Mouse (Mus musculus): ENCODE measurements around the gene Prkar1b. TPM values are rescaled to one million over a fixed set of nuclear protein-coding genes. Genes with fewer than 3 reads are reported as not detected.

Prkar1b gene
- total RNA-seq (2021) = 1 to 10 TPM; 3.2 to 4.3 TPM
- long read RNA-seq, experiment 1, partial matches to known transcripts = 0 of 7 reads
- long read RNA-seq, experiment 1, other reads (novel, unspliced or antisense) = 3 of 7 reads
- long read RNA-seq, experiment 2, partial matches to known transcripts = 0 of 1 reads
- long read RNA-seq, experiment 2, other reads (novel, unspliced or antisense) = 0 of 1 reads

DNA sequence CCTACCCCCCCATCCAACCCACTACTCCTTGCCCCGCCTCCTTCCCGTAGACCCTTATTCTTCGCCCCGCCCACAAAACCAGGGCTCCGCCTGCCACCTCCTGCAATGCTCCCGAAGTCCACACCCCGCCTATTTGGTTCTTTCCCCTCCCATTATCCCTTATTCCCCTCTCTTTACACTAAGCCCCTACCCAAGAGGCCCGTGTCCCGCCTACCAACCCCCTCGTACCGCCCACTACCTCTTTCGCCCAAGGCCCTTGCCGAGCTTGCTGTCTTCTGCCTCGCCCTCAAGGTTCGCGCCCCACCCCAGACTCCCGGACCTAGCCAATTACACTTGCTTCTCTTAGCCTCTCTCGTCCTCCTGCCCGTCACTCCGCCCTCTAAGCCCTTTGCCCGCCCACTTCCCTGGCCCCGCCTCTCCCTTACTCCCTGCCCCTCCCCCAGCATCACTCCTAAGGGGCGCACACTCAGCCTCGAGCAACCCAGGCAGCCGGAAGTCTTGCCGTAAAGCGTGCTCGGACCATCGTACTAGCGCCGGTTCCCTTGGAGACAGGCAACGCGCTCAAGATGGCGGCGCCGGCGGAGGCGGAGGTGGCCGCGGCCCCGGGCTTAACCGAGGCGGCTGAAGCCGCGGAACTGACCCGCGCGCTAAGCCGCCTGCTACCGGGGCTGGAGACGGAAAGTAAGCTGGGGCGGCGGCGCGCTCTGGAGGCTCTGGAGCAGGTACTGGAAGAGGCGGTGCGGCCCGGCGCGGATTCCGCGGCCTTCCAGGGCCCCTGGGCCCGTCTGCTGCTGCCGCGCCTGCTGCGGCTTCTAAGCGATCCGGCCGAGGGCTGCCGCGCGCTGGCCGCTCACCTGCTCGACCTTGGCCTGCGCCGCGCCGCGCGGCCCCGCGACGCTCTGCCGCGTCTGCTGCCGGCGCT lies at the start of gene Prkar1b, which contains the start of gene Dnaaf5:
Gene Prkar1b, minus strand, starts transcription at position 321 of the 922 bp plus-strand sequence.
Gene Dnaaf5, plus strand, starts transcription at position 543 of the 922 bp plus-strand sequence.
- peak; percentile 94 for DNase-seq

DNA sequence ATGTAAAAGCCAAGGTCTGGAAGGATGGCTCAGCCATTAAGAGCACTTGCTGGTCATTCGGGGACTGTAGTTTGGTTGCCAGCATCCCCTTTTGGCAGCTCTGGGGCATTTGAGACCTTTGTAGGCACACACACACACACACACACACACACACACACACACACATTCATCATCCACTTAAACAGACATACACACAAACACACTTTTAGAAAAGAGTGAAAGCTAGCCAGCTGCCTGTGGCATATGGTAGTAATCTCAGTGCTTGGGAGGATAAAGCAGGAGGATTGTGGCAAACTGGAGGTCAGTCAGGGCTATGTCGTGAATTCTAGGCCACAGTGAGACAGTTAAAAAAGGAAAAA lies 49.8 kb upstream of the Prkar1b start:
- DNase-seq = no peak

DNA sequence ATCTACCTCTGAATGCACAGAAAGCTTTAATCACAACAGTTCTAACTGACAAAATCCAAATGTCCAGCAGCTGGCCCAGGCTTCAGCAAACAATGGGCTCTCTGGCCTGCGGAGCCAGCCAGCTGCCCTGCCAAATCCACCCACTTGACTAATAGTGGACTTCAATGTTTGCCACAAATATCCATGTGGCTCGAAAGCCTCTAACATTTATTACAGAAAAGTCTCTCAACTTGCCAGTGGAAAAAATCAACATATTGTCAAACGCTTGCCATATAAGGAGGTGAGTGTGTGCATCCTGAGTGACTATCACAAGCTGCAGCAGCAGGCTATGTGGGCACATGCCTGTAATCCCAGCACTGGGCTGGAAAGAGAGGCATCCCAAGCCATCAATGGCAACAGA lies 49.0 kb upstream of the Prkar1b start:
- DNase-seq = no peak

DNA sequence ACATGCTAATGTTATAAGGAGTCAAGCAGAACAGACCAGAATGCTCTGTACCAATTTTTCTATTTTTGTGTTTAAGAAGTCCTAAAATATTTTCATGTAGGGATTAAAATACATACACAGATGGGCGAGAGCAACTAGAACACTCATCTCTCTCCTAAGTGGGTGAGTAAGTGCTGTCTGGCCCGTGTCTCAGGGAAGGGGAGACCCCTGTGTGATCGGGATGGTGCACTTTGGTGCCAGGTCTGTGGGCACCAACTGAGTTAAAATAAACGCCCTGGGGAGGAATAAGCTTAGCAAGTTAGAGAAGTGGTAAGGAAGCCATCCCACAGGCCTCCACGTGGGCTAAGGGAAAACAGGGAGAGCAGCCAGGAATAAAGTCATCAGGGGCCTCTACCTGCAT lies 41.2 kb upstream of the Prkar1b start:
- no peak for DNase-seq

DNA sequence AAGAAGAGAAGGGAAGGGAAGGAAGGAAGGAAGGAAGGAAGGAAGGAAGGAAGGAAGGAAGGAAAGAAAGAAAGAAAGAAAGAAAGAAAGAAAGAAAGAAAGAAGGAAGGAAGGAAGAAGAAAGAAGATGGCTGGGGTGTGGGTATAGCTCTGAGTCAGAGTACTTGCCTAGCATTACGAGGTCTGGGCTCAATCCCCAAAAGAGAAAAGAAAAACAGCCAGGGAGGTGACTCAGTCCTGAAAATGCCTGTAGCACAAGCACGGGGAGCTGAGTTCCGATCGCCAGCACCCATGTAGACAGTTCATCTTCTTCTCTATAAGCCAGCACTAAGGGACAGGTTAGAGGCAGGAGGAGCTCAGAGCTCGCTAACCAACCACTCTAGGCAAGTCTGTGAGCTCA lies 39.9 kb upstream of the Prkar1b start:
- DNase-seq = no peak

DNA sequence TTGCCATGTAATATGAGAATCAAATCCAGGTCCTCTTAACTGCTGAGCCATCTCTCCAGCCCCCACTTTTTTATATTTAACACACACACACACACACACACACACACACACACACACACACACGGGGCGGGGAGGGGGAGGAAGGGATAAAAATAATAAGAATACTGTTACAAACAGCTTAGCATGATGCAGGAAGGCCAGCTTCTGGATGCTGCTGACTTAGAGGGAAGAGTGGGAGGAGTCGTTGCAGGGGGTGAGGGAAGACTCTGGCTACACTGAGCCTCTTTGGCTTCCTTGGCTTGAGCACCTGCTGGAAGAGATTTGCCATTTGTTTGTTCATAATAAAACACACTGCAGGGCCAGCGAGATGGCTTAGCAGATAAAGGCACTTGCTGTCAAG lies 35.1 kb upstream of the Prkar1b start:
- no peak for DNase-seq

DNA sequence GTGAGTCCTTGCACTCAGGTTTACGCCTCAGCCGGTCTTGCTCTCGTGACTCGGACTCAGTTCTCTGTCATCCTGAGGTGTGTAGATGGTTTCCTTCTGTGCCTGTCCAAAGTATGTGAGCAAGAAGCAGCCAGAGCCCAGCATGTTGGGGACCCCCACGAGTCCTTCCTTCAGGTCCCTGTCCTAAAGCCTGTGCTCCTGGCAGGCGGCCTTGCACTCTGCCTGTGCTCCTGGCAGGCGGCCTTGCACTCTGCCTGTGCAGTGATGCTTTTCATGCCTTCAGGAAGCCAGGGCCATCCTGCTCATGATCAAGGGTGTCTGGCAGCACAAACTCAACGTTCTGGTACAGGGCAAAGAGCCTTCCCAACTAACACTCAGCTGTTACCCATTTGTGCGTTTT lies 33.8 kb upstream of the Prkar1b start:
- DNase-seq = no peak

DNA sequence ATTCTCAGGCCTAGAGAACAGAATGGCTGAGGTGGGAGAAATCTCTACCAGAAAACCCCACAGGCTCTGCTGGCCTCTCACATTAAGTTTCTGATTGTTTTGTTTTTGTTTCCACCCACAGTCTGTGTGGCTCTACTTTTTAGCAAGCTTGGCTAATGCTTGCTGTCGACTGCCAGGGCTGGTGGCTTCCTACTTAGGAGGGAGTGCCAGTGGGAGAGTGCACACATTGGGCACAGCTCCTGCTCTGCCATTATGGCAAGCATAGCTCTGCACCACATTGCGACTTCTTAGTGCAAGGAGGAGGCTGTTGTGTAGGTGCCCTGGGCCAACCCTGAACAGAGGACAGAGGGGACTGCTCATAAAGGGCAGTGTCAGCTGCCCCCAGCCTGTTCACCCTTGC lies 33.3 kb upstream of the Prkar1b start:
- no peak for DNase-seq

DNA sequence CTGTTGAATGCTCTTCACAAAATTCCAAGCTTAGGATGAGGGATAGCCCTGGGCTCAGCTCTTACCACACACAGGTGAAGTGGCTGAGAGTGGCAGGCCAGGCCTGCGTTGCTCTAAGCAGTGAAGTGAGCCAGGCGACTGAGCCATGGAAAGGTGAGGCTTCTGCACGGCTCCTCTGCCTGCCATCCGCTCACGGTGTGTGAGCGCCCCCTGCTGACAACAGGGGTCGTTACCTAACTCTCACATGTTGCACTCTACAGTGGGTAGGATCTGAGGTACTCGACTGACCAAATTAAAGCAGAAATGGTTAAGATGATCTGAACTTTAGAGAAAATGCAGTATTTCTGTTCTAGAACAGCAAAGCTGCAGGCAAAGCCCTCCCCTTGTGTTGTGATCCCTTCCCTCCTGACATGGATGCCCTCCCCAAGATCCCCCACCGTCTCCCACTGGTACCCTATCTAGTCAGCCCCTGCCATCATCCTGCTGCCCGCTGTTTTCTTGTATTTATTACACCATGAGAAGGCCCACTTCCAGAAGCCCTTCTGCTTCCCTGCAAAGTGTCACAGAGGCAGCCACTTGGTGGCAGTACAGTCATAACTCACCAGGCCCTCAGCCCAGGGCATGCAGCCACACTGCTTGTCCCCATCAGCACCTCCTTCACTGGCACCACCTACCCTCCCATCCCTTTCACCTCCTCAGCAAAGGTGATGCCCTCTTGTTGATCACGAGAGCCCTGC lies 29.3 kb upstream of the Prkar1b start:
- peak; percentile 89 for DNase-seq

DNA sequence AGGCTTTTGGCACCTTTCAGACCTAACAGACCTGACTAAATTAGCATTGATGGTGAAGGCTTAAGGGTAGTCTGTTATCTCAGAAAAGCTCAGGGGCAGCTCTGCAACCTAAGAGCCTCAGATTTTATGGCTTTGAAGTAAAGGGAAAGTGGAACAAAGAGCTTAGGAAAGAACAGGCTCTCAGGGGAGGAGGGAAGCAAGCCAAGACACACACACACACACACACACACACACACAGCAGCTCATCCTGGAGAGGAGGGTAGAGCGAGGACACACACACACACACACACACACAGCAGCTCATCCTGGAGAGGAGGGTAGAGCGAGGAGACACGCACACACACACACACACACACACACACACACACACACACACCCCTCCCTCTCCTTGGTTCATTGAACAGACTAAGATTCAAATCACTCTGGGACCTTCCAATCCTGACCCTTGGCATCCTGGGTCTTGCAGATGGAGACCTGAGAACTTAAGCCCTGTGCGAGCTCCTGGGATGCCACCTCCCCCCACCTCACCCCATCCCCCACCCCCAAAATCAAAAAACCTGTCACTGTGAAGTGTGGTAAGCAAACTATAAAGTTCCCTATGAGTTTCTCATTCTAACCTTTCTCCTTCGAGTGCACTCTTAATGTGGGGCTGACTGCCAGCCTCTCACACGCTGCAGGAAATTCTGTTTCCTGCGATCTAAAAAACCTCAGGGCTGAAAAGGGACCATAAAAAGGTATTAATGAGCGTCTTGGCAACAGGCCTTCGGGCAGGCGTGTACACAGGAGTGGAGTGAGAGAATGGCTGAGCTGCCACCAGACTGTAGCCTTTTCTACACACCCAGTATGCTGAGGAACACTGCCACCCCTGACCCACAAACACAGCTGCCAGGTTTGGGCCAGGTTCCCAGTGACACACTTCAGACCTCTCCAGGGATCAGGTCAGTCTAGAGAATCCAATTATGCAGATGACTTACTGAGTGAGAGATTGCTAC lies 25.1 kb upstream of the Prkar1b start:
- peak; percentile 40 for DNase-seq

DNA sequence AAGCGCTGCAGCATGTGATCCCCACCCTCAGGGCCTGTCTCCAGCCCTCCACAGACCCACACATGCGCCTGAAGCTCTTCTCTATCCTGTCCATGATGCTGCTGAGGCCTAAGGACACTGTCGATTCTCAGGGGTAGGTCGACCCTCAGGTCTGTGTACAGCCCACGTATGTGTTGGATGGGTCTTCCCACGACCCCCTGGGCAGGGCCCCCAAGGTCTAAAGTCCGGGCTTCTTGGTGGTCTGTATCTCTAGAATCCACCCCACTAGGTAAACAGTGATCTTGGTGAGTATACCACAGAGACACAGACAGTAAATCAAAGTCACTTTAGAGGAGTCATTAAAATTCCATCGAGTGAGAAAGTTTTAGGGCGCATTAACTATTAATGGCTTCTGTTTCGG lies 24.3 kb upstream of the Prkar1b start:
- no peak for DNase-seq

DNA sequence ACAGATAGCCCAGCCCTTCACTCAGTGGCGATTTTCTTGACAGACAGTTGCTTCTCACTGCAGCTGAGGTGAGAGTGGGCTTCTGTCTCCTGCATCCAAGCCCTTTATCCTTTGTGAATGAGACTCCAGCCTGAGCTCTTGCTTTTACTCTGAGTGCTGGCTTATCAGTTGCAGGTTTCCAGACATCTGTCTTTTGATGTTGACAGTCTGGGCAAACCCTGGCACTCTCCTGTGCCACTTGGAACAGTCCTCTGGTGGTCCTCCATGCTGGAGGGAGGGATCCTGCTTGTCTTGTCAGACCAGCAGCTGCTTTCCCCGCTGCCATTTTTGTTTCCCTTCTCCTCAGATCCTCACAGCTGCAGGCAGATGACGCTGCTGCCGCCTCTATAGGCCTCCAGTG lies 22.1 kb upstream of the Prkar1b start:
- DNase-seq = no peak

DNA sequence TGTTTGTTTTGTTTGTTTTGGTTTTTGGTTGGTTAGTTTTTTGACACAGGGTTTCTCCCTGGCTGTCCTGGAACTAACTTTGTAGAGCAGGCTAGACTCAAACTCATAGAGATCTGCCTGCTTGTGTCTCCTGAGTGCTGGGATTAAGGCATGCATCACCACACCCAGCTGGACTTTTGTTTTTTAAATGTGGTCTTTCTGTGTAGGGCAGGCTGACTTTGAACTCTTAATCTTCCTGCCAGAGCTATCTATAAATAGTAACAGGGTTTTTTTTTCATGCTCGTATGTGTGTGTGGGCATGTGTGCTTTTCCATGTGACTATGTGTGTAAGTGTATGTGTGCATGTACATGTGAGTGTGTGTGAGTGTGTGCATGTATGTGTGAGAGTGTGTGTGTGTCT lies 17.7 kb upstream of the Prkar1b start:
- DNase-seq = no peak

DNA sequence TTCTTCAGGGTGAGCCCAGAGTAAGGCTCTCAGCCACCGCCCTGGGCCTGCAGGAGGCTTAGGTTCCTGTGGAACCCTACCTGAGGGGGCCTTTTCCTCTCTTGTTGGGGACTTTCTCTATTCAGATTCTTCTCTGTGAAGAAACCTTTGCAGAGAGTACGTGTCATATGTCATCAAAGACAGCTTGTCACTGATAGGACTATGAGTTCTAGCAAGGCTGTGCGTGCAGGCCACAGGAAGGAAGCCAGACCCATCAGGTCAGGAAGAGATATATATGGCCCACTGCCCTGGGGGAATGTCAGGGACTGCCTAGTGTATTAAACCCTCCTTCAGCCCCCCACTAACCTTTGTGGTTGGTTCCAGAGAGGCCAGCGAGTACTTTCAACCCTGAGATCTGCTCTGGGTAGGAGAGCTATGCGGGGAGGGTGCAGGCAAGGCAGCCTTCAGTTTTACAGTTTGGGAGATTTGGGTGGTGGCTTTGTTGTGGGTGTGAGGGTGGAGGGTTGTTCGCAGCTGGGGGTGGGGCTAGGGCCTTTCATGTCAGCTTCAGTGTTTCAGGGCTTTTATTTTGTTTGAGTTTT lies 17.1 kb upstream of the Prkar1b start:
- DNase-seq = no peak

DNA sequence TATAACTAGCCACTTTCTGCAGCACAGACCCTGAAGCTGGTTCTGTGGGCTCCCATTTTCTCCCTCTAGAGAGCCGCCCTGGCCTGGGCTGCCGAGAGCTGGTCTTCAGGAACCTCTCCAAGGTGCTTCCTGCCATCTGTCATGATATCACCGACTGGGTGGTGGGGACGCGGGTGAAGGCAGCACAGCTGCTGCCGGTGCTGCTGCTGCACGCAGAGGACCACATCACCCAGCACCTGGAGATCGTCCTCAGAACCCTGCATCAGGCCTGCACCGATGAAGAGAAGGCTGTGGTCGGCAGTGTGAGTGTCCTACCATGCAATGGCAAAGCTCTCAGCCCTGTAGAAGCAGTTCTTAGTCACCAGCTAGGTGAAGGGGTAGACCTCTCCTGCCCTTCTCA lies 11.8 kb upstream of the Prkar1b start:
- DNase-seq = no peak

DNA sequence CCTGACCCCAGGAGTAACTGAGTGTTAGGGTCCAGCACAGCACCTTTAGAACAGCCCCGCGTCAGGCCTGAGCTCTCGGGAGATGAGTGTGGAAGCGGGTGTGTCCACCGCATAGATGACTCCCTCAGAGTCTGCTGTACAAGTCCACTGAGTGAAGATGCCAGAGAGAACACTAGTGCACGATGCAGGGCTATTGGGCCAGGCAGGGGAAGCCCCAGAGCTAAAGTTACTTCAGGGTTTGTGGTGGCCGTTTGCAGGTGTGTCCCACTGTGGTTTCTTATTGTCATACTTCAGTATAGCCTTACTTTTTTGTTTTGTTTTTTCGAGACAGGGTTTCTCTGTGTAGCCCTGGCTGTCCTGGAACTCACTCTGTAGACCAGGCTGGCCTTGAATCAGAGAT lies 11.1 kb upstream of the Prkar1b start:
- no peak for DNase-seq

DNA sequence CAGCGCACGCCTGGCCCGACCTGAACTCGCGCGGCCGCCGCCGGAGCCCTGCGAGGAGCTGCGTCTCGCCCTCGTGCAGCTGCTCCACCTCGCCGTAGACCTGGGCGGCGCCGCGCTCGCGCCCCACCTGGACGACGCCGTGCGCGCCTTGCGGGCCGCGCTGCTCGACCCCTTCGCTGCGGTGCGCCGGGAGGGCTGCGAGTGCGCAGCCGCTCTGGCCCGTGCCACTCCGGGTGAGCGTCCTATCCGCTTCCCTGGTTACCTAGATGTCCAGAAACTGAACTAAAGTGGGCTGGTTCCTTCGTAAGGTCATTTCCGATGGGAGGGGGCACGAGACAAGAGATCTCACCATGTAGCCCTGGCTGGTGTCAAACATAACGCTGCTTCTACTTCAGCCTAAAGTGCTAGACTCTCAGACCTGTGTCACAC lies 816 bp upstream of the Prkar1b start:
- DNase-seq = no peak

DNA sequence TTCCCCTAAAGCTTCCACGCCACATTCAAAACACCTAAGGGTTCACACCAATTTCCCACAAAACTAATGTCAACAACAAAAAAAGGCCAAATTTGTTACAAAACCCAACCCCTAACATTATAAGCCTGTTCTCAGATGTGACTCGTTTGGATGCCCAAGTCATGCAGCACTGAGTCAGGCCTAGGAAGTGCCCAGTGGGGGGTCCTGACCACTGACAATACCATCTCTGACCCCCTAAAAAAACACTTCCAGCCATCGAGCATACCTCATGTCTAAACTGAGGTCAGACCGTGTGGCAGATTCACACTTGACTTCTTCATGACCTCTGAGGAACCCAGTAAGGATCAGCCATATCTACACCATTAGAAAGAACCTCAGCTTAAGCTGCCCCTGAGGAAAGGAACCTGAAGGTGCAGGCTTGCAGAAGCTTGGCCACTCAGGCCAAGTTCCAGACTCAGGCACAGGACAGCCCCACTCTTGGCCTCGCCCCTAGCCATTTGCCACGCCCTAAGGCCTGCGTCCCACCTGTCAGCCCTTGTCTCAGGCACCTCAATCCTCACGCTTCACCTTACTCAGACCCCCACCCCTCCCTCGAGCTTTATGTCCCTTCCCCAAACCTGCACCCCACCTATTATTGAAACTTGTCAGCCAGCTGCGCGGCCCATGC lies 662 bp downstream of the Prkar1b start:
- no peak for DNase-seq

DNA sequence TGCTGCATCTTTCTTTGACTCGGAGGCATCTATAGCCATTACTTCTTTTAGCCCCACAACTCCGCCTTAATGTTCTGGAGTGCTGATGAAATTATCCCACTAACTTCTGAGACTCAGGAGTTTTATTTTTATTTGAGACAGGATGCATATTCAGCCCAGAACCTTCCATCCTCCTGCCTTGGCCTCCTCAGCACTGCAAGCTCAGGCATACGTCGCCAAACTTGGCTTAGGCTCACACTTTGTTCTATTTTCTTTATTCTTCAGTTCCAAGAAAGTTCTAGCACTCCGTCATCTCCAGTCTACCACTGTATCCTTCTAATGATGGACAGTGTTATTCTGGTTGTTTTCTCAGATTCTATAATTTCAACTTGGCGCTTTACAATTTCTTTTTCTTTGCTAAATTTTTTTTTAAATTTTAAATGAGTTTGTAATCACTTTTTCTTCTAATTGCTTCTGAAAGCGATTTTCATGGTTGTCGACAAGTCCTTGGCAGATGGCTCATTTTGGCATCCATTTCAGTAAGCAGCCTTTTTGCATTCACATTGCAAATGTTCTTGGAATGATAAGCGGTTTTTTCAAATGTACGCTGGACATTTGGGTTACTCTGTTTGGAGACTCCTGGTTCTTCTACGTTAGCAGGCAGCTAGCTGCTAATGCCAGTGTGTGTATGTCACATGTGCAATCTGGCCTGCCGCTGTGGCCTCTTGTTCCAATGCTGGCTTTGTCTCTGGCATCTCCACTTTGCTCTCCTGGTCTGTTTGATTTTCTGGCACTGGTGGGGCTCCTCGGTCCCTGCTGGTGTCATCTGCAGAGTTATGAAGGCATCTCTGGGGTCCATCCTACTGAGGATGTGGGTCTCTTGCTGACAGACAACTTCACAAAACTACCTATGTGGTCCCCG lies 2.4 kb downstream of the Prkar1b start:
- no peak for DNase-seq
